Mouse (Mus musculus): Measurements from ENCODE around the gene Ccdc134.

DNA sequence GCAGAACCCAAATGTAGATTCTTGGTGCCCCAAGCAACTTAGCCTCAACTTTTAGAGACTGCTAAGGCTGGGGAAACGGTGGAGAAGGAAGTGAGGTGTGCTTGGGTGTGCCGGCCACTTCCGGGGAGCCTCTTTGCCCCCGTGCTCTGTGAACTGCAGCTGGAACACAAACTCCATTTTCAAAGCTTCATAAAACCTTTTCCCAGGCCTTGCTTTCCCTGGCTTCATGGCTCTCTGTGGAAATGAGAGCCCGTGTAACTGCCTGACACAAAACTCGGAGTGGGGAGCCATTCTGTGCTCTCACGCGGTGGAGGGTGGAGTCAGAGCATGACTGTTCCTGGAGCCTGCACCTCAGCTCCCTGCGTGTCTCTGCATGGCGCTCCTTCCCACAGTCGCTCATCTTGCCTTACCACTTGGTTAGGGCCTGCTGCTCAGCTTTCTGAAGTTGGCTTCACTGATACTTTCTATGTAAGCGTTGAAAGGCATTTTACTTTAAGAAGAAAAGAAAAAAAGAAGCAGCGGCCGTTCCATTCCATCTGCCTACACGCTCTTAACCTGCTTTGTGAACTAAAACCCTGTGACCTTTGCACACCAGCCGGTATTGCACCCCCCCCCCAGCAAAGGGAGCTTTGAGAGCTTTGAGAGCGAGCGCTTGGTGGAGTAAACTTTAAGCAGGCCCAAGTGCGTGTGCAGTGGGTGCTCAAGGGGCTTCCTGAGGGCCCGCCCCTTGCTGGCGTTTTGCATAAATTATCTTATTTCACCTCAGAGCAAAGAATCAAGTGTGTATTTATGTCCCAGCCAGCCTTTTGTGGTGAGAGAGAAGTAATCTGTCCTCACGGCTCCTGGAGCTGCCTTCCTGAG, 38.7 kb downstream of the Ccdc134 start:
- TF ChIP-seq CTCF (conservative IDR thresholded peaks at IDR 0.05; ENCODE audit: low read length), result no peak
- TF ChIP-seq POU5F1 (IDR thresholded peaks at IDR 0.05; ENCODE audit: borderline replicate concordance, low read length), result no peak
